ENCODE assay signal across 22 mouse cellular contexts in the genomic region with DNA sequence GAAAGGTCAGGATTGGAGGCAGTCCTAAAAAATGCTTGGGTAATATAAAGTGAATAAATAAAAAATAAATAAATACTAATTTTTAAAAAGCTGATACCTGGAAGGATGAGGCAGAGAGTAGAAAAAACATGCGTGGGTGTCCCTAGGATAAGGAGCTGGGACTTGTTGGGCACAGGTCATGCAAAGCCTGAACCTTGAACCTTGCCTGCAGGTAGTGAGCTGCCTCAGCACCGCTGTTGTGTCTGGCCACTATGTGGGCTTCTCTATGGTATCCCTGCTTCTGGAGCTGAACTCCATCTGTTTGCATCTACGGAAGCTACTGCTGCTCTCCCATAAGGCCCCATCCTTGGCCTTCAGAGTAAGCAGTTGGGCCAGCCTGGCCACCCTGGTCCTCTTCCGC. TPM values are rescaled to one million over a fixed set of nuclear protein-coding genes. Genes with fewer than 3 reads are reported as not detected.
A peak's percentile ranks its signal among the peaks of the same experiment; 100 is the strongest.
DNase-seq lines count a peak whose midpoint lies in the region; ATAC-seq and TF ChIP-seq lines count a peak whose summit lies in the region.
"Had no signal": no experiment of that assay in that cellular context is flagged by ENCODE, and none has a peak within 500 bp of the region (broad histone marks: within the 10 kb centered on the region; RNA-seq: fewer than 3 reads in every experiment).

No protein-coding gene starts in this region.

- ATAC-seq in liver, embryonic 11.5 days (replicated peaks; ENCODE audit: low FRiP score) = no peak
- no peak for ATAC-seq in liver, postnatal 0 days
- no peak for ATAC-seq in frontal cortex, adult (ENCODE audit: low TSS enrichment)
- no peak for ATAC-seq in CD4-positive, CD25-positive, alpha-beta regulatory T cell, adult 4 months
- ATAC-seq: forebrain, embryonic 15.5 days had no signal

- H3K4me1 ChIP-seq in kidney, adult 2 months (ENCODE audit: control insufficient read depth, insufficient read depth, low read length) = peaks cover 20% of the 10 kb centered on the region; the same call in 1 of the 2 replicates
- H3K4me1 ChIP-seq in liver, adult 2 months (ENCODE audit: control insufficient read depth, insufficient read depth, low read length) = peaks cover 27% of the 10 kb centered on the region
- peaks cover 14% of the 10 kb centered on the region for H3K4me1 ChIP-seq in liver, embryonic 11.5 days (replicated peaks; ENCODE audit: control insufficient read depth, insufficient read depth, low read length)
- peaks cover 32% of the 10 kb centered on the region for H3K4me1 ChIP-seq in liver, postnatal 0 days (ENCODE audit: insufficient read depth)
- H3K4me1 ChIP-seq: embryonic facial prominence, embryonic 12.5 days had no signal

- no peak overlapping the region for H3K4me2 ChIP-seq in liver, embryonic 11.5 days
- peak overlapping the region; percentile 81; the same call in 1 of the 2 replicates for H3K4me2 ChIP-seq in liver, postnatal 0 days (ENCODE audit: low read depth, low read length)
- H3K4me2 ChIP-seq: forebrain, embryonic 15.5 days; hindbrain, embryonic 14.5 days had no signal

- peaks cover 16% of the 10 kb centered on the region for H3K36me3 ChIP-seq in kidney, adult 2 months (ENCODE audit: control insufficient read depth, insufficient read depth, low read length)
- peaks cover 18% of the 10 kb centered on the region for H3K36me3 ChIP-seq in liver, adult 2 months (ENCODE audit: control insufficient read depth, insufficient read depth, low read length)
- H3K36me3 ChIP-seq in liver, embryonic 11.5 days (ENCODE audit: control insufficient read depth, insufficient read depth, low read length) = peaks cover 18% of the 10 kb centered on the region
- H3K36me3 ChIP-seq in liver, postnatal 0 days (replicated peaks; ENCODE audit: insufficient read depth, low read length) = peaks cover 17% of the 10 kb centered on the region

- H3K79me2 ChIP-seq in liver, adult 2 months (ENCODE audit: control insufficient read depth, insufficient read depth, low read length) = no peaks in the 10 kb centered on the region

- no peak for TF ChIP-seq POLR2A in kidney, adult 2 months (IDR thresholded peaks at IDR 0.05; ENCODE audit: low read depth, low read length)
- TF ChIP-seq POLR2A in liver, adult 2 months (IDR thresholded peaks at IDR 0.05; ENCODE audit: extremely low read depth, insufficient read depth, low read length) = no peak

- no peak overlapping the region for H3K9ac ChIP-seq in liver, adult 2 months (ENCODE audit: low read depth, low read length)
- no peak overlapping the region for H3K9ac ChIP-seq in liver, embryonic 11.5 days (ENCODE audit: low read depth, low read length)
- H3K9ac ChIP-seq in liver, postnatal 0 days (replicated peaks) = no peak overlapping the region
- H3K9ac ChIP-seq: embryonic facial prominence, embryonic 12.5 days; forebrain, embryonic 15.5 days; heart, embryonic 12.5 days; hindbrain, embryonic 14.5 days had no signal

- TF ChIP-seq EP300 in liver, postnatal 0 days (IDR thresholded peaks at IDR 0.05; ENCODE audit: low read depth) = no peak

- no peak overlapping the region for H3K4me3 ChIP-seq in kidney, adult 2 months (ENCODE audit: insufficient read depth, low read depth, low read length)
- peak overlapping the region; percentile 3; the same call in 1 of the 2 replicates for H3K4me3 ChIP-seq in liver, adult 2 months (ENCODE audit: insufficient read depth, low read depth, low read length)
- H3K4me3 ChIP-seq in liver, embryonic 11.5 days (ENCODE audit: low read depth, low read length) = no peak overlapping the region
- H3K4me3 ChIP-seq in liver, postnatal 0 days (ENCODE audit: low read depth, low read length) = no peak overlapping the region
- H3K4me3 ChIP-seq: forebrain, embryonic 15.5 days; hindbrain, embryonic 10.5 days had no signal

- no peak for TF ChIP-seq CTCF in kidney, adult 2 months (conservative IDR thresholded peaks at IDR 0.05; ENCODE audit: insufficient read depth, insufficient read length, low read depth, low read length)
- no peak for TF ChIP-seq CTCF in liver, adult 2 months (IDR thresholded peaks at IDR 0.05; ENCODE audit: low read depth, low read length)
- TF ChIP-seq CTCF in liver, postnatal 0 days (IDR thresholded peaks at IDR 0.05; ENCODE audit: low read depth) = no peak

- H3K27ac ChIP-seq in kidney, adult 2 months (ENCODE audit: insufficient read depth, low read depth, low read length) = no peak overlapping the region
- peak overlapping the region; percentile 84; the same call in 1 of the 2 replicates for H3K27ac ChIP-seq in liver, adult 2 months (replicated peaks; ENCODE audit: insufficient read depth, low read depth, low read length)
- no peak overlapping the region for H3K27ac ChIP-seq in liver, embryonic 11.5 days (ENCODE audit: low read depth, low read length)
- no peak overlapping the region for H3K27ac ChIP-seq in liver, postnatal 0 days (ENCODE audit: low read depth)
- H3K27ac ChIP-seq: embryonic facial prominence, embryonic 12.5 days; forebrain, embryonic 15.5 days; hindbrain, embryonic 10.5 days; hindbrain, embryonic 14.5 days had no signal

- WGBS in kidney, adult 2 months = 73% methylated on average over 4 of the region's 4 CpGs
- WGBS in liver, adult 2 months = 52% methylated on average over 4 of the region's 4 CpGs
- WGBS in liver, embryonic 11.5 days = 92% methylated on average over 4 of the region's 4 CpGs
- WGBS in liver, postnatal 0 days (ENCODE audit: insufficient replicate concordance) = 75% methylated on average over 4 of the region's 4 CpGs

- no peaks in the 10 kb centered on the region; the same call in 1 of the 2 replicates for H3K9me3 ChIP-seq in liver, embryonic 11.5 days (ENCODE audit: control insufficient read depth, low read length)
- no peaks in the 10 kb centered on the region for H3K9me3 ChIP-seq in liver, postnatal 0 days (ENCODE audit: low read length)
- H3K9me3 ChIP-seq: embryonic facial prominence, embryonic 12.5 days; forebrain, embryonic 15.5 days had no signal

- DNase-seq in kidney, adult 2 months = peak; percentile 55
- DNase-seq in kidney, adult 8-10 months = no peak
- peak; percentile 77 for DNase-seq in liver, adult 2 months (ENCODE audit: extremely low read depth, low read depth, low spot score)
- no peak for DNase-seq in liver, embryonic 11.5 days (ENCODE audit: low spot score)
- DNase-seq in liver, postnatal 0 days = no peak
- DNase-seq: adrenal gland, postnatal 10 days; cerebellum, adult 11-12 months; cerebellum, adult 9-10 months; cerebellum, postnatal 25 days; gastrocnemius, postnatal 14 days had no signal

- no peaks in the 10 kb centered on the region for H3K27me3 ChIP-seq in kidney, adult 2 months (replicated peaks; ENCODE audit: control insufficient read depth, insufficient read depth, low read length)
- H3K27me3 ChIP-seq in liver, adult 2 months (ENCODE audit: control insufficient read depth, insufficient read depth, low read length) = no peaks in the 10 kb centered on the region
- no peaks in the 10 kb centered on the region for H3K27me3 ChIP-seq in liver, embryonic 11.5 days (replicated peaks; ENCODE audit: control insufficient read depth, insufficient read depth, low read length)
- no peaks in the 10 kb centered on the region for H3K27me3 ChIP-seq in liver, postnatal 0 days (ENCODE audit: insufficient read depth, low read length)
- H3K27me3 ChIP-seq: embryonic facial prominence, embryonic 12.5 days; forebrain, embryonic 15.5 days; heart, embryonic 12.5 days had no signal

RNA-seq across cellular contexts. Expression of gene Tlcd2, which starts 7.7 kb away (rescaled TPM):
- 14.2 and 14.6 TPM in 2 replicates for polyA plus RNA-seq in kidney, adult 2 months (2012; rRNA removed)
- total RNA-seq in liver, adult 2 months (2014; rRNA removed) = 121 and 238 TPM in 2 replicates
- 237 and 265 TPM in 2 replicates for polyA plus RNA-seq in liver, adult 2 months (2012; rRNA removed)
- 29.8 and 33.0 TPM in 2 replicates for polyA plus RNA-seq in liver, embryonic 11.5 days (2014; fragmentation: Nextera tagmentation; extraction: Ambion mirVana)
- polyA plus RNA-seq in liver, postnatal 0 days (2015; fragmentation: Nextera tagmentation; extraction: Ambion mirVana) = 34.2 and 35.6 TPM in 2 replicates
- polyA plus RNA-seq in CD4-positive, CD25-positive, alpha-beta regulatory T cell, adult 4 months (2017; shearing (Covaris generic)) = 1 to 10 TPM; 8.8 to 9.0 TPM
- polyA plus RNA-seq: G1E had no signal

RNA-seq across cellular contexts. Expression of gene Wdr81, which starts 14.7 kb away (rescaled TPM):
- 17.7 and 21.0 TPM in 2 replicates for polyA plus RNA-seq in kidney, adult 2 months (2012; rRNA removed)
- total RNA-seq in liver, adult 2 months (2014; rRNA removed) = 14.4 and 30.4 TPM in 2 replicates
- polyA plus RNA-seq in liver, adult 2 months (2012; rRNA removed) = 20.3 and 21.5 TPM in 2 replicates
- polyA plus RNA-seq in liver, embryonic 11.5 days (2014; fragmentation: Nextera tagmentation; extraction: Ambion mirVana) = 21.8 and 21.9 TPM in 2 replicates
- polyA plus RNA-seq in liver, postnatal 0 days (2015; fragmentation: Nextera tagmentation; extraction: Ambion mirVana) = 8.4 and 9.5 TPM in 2 replicates
- 1 to 10 TPM; 6.3 to 9.9 TPM for polyA plus RNA-seq in CD4-positive, CD25-positive, alpha-beta regulatory T cell, adult 4 months (2017; shearing (Covaris generic))

RNA-seq across cellular contexts. Expression of gene Prpf8, which starts 17.4 kb away (rescaled TPM):
- polyA plus RNA-seq in kidney, adult 2 months (2012; rRNA removed) = 88.0 and 92.7 TPM in 2 replicates
- total RNA-seq in liver, adult 2 months (2014; rRNA removed) = 72.8 and 102 TPM in 2 replicates
- 59.4 and 63.3 TPM in 2 replicates for polyA plus RNA-seq in liver, adult 2 months (2012; rRNA removed)
- 105 and 119 TPM in 2 replicates for polyA plus RNA-seq in liver, embryonic 11.5 days (2014; fragmentation: Nextera tagmentation; extraction: Ambion mirVana)
- 12.1 and 13.9 TPM in 2 replicates for polyA plus RNA-seq in liver, postnatal 0 days (2015; fragmentation: Nextera tagmentation; extraction: Ambion mirVana)
- 10 to 100 TPM; 37.0 to 42.3 TPM for polyA plus RNA-seq in CD4-positive, CD25-positive, alpha-beta regulatory T cell, adult 4 months (2017; shearing (Covaris generic))

RNA-seq across cellular contexts. Expression of gene Serpinf2, which starts 29.9 kb away (rescaled TPM):
- 126 and 141 TPM in 2 replicates for polyA plus RNA-seq in kidney, adult 2 months (2012; rRNA removed)
- total RNA-seq in liver, adult 2 months (2014; rRNA removed) = 687 and 824 TPM in 2 replicates
- polyA plus RNA-seq in liver, adult 2 months (2012; rRNA removed) = 1,567 and 1,654 TPM in 2 replicates
- polyA plus RNA-seq in liver, embryonic 11.5 days (2014; fragmentation: Nextera tagmentation; extraction: Ambion mirVana) = 321 and 377 TPM in 2 replicates
- 975 and 1,049 TPM in 2 replicates for polyA plus RNA-seq in liver, postnatal 0 days (2015; fragmentation: Nextera tagmentation; extraction: Ambion mirVana)
- under 1 TPM in 1 of 2 experiments, not detected in 1; 0.32 TPM for polyA plus RNA-seq in CD4-positive, CD25-positive, alpha-beta regulatory T cell, adult 4 months (2017; shearing (Covaris generic))
- total RNA-seq: gastrocnemius, postnatal 14 days; granulocyte monocyte progenitor cell, adult 5-6 weeks; heart, adult 8-10 months; heart, postnatal 25 days had no signal
- polyA plus RNA-seq: forebrain, embryonic 11.5 days; forebrain, embryonic 15.5 days; hindbrain, embryonic 10.5 days; hindbrain, embryonic 14.5 days had no signal

RNA-seq across cellular contexts. Expression of gene Rilp, which starts 40.6 kb away (rescaled TPM):
- 19.3 and 19.8 TPM in 2 replicates for polyA plus RNA-seq in kidney, adult 2 months (2012; rRNA removed)
- 23.0 and 27.9 TPM in 2 replicates for total RNA-seq in liver, adult 2 months (2014; rRNA removed)
- polyA plus RNA-seq in liver, adult 2 months (2012; rRNA removed) = 29.8 and 32.6 TPM in 2 replicates
- polyA plus RNA-seq in liver, embryonic 11.5 days (2014; fragmentation: Nextera tagmentation; extraction: Ambion mirVana) = 1.2 and 1.5 TPM in 2 replicates
- polyA plus RNA-seq in liver, postnatal 0 days (2015; fragmentation: Nextera tagmentation; extraction: Ambion mirVana) = 13.2 and 13.4 TPM in 2 replicates
- under 1 TPM in 1 of 2 experiments, not detected in 1; 0.56 TPM for polyA plus RNA-seq in CD4-positive, CD25-positive, alpha-beta regulatory T cell, adult 4 months (2017; shearing (Covaris generic))
- total RNA-seq: granulocyte monocyte progenitor cell, adult 5-6 weeks had no signal

Comparison
In these comparisons a context has a peak if more than half of its experiments do, and no peak if none do; other contexts are left out.
1. DNase-seq: peak in kidney, adult 2 months (single experiment) and liver, adult 2 months (single experiment); none in kidney, adult 8-10 months (0 of 2), liver, embryonic 11.5 days (single experiment) and liver, postnatal 0 days (single experiment).